Mouse (Mus musculus): ENCODE measurements around the gene Aff3.

Gene Aff3

DNA sequence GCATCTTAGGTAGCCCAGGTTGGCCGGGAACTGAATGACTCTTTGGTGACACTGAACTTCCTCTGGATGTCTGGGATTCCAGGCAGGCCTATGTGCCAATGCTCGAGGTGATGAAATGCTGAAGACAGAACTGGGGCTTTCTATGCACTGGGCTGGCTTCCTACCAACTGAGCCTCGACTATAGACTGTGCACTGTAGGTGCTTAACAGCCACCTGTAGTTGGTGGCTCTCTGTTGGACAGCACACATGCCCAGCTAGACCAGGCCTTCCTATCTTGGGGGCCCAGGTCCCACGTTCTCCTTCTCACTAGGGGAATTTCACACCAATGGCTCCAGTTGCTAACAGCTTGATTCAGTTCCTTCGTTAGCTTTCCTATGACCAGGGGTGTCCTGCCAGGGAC is 374.9 kb downstream of the Aff3 start:
- in situ Hi-C loops (cut with MseI, MboI) = no loop called here

DNA sequence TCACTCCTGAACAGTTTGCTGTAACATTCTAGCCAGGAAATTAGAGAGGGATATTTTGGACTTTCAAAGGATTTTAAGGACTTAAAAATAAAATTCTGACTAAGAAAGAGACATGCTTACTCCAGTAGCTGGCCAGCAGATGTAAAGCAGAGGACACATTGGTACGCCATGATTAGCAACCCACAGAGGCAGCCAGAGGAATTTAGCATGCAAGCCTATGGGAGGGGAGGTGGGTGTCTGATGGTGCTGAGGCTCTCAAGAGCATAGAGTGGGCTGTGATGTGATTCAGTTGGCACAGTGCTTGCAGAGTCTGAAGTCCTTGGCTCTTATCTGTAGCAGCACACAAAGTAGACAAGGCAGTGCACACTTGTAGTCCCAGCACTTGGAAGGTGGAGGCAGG is 376.0 kb downstream of the Aff3 start:
- in situ Hi-C loops (cut with MseI, MboI) = no loop called here

DNA sequence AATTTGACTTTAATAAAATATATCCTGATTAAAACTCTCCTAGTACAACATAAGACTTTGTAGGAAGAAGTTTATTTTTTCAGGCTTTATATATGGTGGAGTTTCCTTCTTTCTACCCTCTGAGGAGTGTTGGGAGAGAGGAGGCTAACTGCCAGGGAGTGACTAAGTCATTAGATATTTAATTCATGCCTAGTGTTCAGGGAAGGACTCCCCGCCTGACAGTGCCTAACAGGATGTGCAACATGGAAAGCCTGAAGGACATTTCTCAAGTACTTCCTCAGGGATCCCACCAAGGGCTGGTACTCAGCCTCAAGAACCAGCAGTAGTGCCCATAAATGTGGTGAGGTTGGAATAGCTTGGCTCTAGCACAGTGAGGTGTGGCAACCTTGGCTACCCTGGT is 378.2 kb downstream of the Aff3 start:
- in situ Hi-C loops (cut with MseI, MboI) = no loop called here

DNA sequence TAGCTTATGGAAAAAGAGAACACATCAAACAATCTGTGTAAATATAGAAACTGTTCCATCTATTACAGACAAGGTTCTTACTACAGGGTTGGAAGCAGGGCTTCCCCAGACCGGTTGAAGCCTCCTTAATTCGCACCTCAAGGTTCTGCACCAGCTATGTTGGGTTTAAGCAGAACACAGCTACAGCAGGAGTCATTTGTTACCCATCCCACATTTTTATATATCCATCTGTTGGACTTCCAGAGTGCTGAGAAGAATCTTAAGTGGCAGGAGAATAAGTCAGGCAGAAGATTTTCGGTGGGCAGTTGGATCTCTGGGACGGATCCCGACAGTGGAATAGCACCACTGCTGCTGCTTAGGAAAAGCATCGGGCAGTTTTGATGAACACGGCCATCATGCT is 384.2 kb downstream of the Aff3 start:
- in situ Hi-C loops (cut with MseI, MboI) = no loop called here

DNA sequence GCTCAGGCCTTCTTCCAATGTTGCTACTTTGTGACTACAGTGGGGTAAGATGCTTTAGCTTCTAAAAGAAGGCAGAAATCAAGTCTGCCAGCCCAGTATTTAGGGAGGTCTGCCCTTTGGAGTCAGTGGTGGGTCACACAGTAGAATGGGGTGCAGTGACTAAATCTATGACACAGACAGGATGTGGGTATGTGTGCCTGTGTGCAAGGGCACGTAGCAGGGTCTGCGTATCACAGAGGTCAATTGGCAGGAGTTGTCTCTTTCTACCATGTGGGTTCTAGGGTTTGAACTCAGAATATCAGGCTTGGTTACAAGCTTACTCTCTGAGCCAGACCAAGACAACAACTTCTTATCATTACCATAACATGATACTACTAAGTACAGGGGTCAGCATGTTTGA is 393.4 kb downstream of the Aff3 start:
- in situ Hi-C loops (cut with MseI, MboI) = no loop called here

DNA sequence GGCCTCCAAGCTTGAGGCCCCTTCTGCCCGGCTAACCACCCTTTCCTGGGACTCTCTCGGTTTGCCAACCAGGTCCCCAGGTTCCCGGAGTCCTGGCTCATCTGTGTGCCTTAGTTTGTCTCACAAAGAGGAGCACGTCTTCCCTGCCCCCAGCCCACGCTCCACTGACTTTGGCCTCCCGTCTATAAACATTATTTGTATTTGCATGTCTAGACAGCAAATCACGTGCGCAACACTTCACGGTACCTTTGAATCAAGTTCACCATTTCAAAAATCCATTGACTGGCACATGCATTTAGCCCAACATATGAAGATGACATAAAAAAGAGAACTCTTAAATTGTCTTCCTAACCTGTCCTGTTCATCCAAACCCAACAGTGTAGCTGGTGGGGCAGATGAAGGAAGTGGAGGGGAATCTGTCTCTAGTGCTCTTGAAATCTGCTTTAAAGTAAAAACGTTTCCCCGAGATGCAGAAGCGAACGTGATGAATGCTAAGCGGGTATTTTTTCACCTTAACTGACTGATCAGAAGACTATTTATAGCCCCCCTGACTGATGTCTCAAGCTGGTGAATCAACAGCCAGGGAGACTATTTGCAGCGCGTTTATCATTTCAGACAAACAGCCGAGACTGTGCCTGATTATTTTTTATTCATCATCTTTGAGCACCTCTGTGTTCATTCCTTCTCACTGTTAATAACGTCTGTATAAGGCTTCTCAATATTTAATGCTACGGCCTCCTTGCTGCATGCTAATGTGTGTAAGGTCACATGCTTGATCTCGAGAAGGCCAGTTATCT is 396.3 kb downstream of the Aff3 start:
- in situ Hi-C loops (cut with MseI, MboI) = no loop called here

DNA sequence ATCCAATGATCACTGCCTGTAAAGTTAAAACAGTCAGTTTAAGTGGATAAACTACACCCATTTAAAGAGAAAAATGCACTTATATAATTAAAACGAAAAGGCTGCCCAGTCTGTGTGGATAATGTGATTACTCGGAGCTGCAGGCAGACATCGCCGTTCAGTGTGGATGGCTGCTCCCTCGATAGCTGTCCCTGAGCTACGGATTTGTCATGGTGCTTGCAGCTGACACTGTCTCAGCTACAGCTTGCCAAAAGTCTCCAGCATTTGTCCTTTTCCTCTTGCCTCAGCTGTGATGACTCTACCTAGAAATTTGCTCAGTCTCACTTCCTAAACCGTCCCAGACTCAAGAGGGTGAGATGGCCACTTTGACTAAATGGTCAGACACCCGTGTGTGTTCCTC is 401.5 kb downstream of the Aff3 start:
- in situ Hi-C loops (cut with MseI, MboI) = no loop called here

DNA sequence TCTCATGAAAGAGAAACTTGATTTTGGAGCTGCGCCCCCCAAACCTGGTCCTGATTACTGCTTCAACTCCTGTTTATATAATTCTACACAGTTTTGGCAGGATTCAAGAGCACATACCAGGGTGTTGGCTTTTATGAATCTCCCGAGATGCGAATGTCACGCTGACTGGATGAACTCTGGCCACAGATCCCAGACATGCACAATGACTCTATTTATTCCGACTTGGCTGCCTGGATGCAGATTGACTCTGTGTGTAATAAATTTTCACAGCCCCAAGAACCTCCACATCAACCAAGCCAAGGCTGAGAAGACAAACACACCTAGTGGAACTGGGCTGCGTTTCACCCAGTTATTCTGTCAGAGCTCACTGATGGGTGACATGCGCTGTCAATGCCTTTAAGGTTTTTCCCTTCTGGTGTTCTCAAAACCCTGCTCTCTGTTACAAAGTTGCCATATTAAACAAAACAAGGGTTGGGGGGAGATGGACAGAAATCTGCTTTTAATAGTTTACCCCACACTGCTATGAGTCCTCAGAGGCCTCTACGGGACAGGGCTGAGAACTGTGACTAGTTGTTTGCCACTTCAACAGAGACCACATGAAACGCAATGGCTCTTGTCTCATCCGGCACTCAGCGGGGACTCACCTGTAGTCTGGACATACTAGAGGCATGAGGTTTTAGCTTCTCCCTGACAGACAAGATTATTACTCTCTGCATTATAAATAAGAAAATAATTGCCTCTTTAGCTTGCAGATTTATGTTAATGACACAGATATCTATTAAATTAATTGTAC is 402.2 kb downstream of the Aff3 start:
- in situ Hi-C loops (cut with MseI, MboI) = no loop called here

DNA sequence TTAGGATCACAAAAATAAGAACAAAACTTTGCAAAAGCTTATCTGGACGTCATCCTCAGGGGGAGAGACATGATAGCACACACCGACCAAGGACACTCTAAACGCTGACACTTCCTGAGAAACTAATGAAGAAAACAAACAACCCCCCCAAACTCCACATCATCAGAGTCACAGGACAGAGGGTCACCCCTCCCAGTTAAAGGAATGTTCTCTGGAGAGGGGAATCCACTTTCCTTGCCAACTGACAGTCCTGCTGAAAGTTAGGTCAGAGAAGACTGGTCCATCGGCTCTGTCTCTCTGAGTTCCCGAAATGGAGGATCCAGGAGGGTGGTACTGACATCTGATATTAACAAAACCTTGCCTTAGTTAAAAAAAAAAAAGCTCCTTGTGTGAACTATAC is 403.7 kb downstream of the Aff3 start:
- in situ Hi-C loops (cut with MseI, MboI) = no loop called here

DNA sequence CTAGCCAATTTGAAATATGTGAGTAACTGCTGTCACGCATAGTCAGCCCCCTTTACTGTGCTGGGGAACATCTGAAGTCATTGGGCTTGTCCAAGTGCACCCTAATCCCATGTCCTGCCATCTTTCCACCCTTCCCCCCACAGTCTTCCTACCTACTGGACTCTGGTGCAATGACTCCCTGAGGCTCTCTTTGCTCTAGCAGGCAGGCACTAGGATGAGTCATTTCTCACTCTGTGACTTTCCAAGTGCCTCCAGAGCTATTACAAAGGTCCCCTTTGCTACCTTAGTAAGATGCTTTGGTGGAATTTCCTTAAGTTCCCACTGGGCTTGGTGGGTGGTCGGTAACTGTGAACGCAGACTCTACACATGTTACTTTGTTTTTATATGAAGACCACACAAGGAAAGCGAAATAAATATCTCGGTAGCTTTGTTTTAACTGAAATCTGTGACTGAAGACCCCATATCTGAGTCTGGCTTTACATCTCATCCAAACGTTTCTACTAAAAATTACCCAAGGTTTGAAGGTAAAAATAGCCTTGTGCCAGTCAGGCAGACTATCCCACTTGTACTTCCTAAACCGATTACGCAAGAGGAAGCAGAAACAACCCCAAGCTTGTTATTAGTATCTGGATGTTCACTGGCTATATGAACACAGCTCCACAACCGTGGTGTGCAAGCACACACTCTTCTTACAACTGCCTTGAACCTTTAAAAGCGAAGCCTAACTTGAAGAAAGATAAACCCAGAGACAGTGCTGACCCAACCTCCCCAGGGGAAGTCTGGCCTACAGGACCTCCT is 405.0 kb downstream of the Aff3 start:
- in situ Hi-C loops (cut with MseI, MboI) = no loop called here

DNA sequence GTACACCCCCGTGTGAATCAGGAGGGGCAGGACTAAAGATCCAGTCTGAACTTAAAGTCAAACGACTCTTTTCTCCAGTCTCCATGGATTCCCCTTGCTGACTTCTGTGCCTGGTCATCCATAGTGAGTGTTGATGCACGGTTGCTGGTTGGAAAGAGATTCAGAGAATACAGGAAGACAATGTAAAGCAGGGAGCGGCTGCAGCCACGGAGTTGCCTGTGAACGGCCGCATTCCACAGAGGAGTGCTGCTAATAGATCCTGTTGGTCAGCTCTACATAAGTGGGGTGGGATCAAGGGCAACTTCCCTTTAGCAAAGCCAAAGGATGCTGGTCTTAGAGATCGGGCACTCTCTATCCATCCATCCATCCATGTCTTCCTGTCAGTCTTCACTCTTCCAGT is 410.3 kb downstream of the Aff3 start:
- in situ Hi-C loops (cut with MseI, MboI) = no loop called here

DNA sequence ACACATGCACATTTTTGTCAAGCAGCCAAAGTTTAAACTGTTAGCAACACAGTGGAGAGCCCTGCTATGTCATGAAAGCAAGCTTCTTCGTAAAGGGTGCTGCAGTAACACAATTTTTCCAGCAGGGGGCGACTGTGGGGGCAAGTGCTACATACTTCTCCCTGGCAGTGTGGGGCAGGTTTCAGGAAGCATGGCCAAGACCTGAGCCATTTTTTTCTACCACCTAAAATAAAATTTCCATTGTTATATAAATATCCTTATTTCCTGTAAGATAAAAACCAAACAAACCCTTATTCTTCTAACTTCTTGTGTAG is 412.0 kb downstream of the Aff3 start:
- in situ Hi-C loops (cut with MseI, MboI) = no loop called here

DNA sequence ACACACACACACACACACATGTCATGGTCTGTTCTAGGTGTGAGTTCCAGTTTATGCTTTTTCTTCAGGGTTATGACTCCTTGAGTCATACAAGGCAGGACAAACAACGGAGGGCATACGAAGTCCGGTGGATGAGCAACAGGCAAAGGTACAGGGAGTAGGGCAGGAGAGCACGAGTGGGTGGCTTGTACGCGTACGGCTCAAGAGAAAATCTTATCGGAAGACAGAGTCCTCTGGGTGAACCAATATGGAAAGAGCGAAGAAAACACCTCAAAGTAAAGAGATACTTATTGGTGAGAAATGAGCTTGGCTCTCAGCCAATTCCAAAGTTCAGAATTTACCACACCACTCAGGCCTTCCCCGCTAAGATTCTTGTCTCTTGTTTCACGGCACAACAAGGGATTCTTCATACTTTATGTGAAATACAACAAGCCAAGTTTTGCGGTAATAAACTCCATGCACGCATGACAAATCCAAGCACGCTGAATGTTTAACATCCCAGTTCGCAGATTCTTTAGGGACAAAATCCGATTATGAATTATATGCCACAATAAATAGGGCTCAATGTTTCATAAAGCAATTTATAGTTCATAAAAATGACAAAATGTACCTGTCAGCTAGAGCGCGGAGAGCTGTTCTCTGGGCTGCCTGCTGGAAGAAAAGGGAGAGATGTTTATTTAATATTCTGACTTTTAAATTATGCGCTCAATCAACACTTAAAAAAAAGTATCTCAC is 412.6 kb downstream of the Aff3 start:
- in situ Hi-C loops (cut with MseI, MboI) = no loop called here

DNA sequence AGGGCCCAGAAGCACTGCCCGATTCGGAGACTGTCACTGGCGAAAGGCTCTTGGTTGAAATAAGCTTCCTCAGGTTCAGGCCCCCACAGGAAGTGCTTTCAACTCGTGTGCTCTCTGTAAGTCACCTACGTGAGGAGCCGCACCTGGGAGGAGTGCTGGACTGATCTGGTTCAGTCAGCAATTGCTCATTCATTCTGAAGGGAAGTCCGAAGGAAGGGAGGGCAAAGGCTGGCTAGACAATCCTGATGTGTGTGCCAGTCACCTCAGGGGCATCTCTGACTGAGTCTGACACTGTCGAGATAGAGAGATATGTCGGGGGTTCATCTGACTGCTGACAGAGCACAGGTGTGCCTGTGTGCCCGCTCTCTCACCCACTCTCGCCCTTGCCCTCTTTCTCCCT is 413.3 kb downstream of the Aff3 start:
- in situ Hi-C loops (cut with MseI, MboI) = no loop called here

DNA sequence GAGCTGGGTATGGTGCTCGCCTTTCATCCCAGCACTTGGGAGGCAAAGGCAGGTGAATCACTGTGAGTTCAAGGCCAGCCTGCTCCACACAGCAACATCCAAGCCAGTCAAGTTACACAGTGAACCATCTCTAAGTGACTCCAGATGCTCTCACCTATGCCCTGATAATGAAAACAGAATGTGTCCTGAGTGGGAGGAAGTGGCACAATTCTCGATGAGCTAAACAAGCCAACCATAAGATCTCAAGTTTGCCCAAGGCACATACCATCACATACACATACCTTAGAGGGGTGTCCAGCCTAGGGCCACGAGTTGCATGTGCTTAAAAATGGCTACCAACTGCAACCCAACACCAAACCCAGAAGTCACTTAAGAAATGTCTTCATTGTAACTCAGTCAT is 414.5 kb downstream of the Aff3 start:
- in situ Hi-C loops (cut with MseI, MboI) = no loop called here

DNA sequence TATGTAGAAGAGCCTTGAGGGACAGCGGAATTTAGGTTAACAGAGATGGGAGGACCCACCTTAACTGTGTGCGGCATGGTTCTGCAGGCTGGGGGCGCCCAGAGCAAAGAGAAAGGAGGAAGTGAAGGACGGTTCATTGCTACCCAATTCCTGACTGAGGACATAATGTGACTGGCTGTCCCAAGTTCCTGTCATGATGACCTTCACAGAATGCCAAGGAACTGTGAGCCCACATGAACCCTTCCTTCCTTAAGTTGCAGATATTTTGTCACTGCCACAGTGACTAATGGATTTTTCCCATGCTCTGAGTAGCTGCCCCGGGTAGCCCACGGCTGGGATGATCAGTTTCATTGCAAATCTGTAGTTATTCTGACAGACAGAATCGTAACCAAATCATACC is 415.2 kb downstream of the Aff3 start:
- in situ Hi-C loops (cut with MseI, MboI) = no loop called here

DNA sequence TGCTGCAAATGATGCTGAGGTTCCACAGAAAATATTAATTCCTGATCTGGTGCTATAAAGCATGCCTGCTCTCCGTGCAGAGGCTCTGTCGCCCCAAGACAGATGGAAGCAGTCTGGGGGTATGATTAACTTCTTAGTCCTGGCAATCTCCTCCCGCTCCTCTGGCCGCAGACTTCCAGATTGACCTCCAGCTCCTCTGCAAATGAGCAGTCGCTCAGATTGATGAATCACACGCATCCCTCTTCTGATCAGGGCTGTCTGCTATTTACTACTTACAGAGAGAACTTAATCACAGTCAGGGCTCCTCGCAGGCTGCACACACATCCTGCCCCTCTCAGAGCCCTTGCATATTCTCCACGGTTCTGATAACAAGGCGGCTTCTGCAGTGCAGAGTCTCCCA is 416.7 kb downstream of the Aff3 start:
- in situ Hi-C loops (cut with MseI, MboI) = no loop called here

DNA sequence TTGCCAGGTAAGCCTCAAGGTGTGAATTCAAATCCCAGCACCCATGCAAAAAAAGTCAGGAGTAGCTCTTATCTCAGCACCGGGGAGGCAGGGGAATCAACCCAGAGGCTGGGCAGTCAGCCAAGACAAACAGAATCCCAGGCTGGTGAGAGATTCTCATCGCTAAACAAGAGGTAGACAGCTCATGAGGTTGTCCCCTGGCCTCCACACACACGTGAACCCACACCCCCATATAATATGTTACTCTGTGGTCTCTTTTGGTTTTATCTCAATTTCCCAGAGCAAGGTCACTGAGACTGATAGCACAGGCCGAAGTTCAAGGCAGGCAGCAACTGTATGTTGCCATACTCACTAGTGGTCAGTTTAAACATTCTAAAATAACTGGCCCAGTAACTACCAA is 422.2 kb downstream of the Aff3 start:
- in situ Hi-C loops (cut with MseI, MboI) = no loop called here

DNA sequence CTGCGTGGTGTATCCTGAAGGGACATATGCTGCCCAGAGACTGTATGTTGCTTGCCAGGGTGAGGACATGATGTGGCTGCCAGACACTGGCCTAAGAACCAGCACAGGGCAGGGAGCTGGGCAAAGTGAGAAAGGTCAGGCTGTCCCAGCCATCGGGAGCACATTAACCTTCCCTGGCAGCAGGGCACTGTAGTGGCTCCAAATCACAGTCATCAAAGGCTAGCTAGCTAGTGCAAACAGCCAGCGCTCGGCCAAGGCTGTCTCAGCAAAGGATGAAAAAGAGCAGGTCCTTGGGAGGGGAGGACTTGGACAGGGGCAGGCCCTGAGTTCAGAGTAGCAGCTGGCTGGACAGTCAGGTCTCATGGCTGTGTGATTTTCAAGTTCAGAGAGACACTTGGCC is 423.0 kb downstream of the Aff3 start:
- in situ Hi-C loops (cut with MseI, MboI) = no loop called here

DNA sequence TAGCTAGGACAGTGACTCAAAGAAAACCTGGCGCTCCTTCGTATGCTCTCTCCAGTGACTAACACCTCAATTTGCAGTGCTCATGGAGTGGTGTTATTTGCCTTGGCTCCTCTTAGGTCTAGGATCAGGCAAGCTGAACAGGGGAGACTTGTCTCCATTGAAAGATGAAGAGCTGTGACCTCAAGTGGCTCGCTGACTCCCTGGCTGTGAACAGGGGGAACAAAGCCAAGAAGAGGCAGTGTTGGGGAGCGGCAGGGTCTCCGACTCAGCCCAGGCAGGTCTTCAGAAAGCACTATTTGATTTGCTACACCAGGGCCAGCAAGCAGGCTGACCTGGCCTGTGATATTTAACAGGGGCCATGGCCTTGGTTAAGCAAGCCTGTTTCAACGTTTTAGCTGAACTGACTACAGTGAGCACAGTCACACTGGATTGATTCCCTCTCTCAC is 423.5 kb downstream of the Aff3 start:
- in situ Hi-C loops (cut with MseI, MboI) = no loop called here

DNA sequence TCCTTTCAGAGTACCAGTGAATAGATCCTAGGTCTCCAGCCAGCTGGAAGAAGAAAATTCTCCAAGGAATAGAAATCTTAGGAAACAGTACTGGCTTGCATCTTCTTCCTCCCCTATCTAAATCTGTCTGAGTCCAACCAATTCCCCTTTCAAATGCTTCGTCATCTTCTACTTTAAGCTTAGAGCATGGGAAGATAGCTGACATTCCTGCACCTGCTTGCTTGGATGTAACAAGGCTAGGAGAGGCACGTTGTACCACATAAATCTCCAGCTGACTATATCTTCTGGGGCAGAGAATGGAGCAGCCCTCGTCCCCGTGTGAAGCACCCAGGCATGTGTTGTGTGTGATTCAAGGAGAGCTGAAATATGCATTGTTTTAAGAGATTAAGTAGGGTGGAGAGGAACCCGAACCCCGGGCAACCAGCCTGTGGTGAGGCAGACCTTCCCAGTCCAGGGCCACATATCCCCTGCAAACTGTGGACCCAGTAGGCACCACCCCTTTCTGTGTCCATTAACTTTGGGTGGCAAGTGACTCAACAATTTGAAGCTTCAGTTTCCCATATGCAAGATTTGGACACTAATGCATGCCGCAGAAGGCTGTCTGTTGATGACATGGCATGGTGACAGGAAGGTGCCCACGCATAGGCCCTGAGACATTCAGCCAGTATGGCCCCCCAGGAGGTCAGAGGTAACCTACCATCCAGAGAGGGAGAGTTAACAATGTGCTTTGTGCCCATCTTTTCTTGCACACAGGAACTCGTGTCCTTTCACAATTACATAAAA is 424.1 kb downstream of the Aff3 start:
- in situ Hi-C loops (cut with MseI, MboI) = no loop called here
